Mouse (Mus musculus) spleen, adult 2 months (tissue): ENCODE measurements at regions not wholly inside any gene's neighbourhood (a gene's known extent, or its start where the extent isn't known, plus 50 kb on each side); places are given as distances from the start of the nearest gene placed in this dataset.

Experiments used
- CTCF ChIP-seq: fragments of 200-500 bp; IDR thresholded peaks from 2 replicates; pipeline ENCODE4 v1.5.1; 2011; ENCODE audit warnings: mild to moderate bottlenecking, inconsistent platforms; ENCODE audit not compliant: insufficient read depth, insufficient read length, insufficient replicate concordance; ENCODE audit errors: extremely low read depth
- POLR2A ChIP-seq: fragments of 200-500 bp; IDR thresholded peaks from 2 replicates; pipeline ENCODE4 v1.6.1; 2011; ENCODE audit warnings: low read depth, low read length, inconsistent platforms

- no peak for TF ChIP-seq CTCF
- no peak for TF ChIP-seq POLR2A
Observed at GRCm38 (mm10) chr3:52189016-52189415, 79.1 kb upstream of the Foxo1 start.
